Mouse (Mus musculus) ovary, adult 18-20 months (tissue): ENCODE data around the gene Acsl6.
"Not testable (repeated sequence)": the region's sequence is repeated elsewhere in the genome, so short reads cannot be mapped to it uniquely, and the experiment has no call there.

Experiments
- DNase-seq: peaks from one replicate; pipeline ENCODE4 v3.0.0; 2022; ENCODE audit warnings: low spot score, mixed read lengths

Acsl6 gene

GRCm38 (mm10) chr11:54391326-54391725 lies 87.7 kb downstream of the Acsl6 start:
- DNase-seq, result no peak

- DNase-seq, result no peak
Observed at GRCm38 (mm10) chr11:54396686-54397085, 93.1 kb downstream of the Acsl6 start.

- no peak for DNase-seq
Observed at GRCm38 (mm10) chr11:54398058-54398457, 94.5 kb downstream of the Acsl6 start.

GRCm38 (mm10) chr11:54400803-54401202 lies 97.2 kb downstream of the Acsl6 start:
- not testable (repeated sequence) for DNase-seq

GRCm38 (mm10) chr11:54404885-54405284 lies 101.3 kb downstream of the Acsl6 start:
- DNase-seq, result no peak

GRCm38 (mm10) chr11:54406930-54407546 lies 103.4 kb downstream of the Acsl6 start:
- DNase-seq, result no peak

GRCm38 (mm10) chr11:54410612-54411011 lies 107.0 kb downstream of the Acsl6 start:
- no peak for DNase-seq

GRCm38 (mm10) chr11:54413017-54413416 lies 109.4 kb downstream of the Acsl6 start:
- no peak for DNase-seq
